Mouse (Mus musculus): ENCODE results near the gene Calr. TPM values are rescaled to one million over a fixed set of nuclear protein-coding genes. Genes with fewer than 3 reads are reported as not detected.

Gene Calr
- polyA plus RNA-seq, 1 experiment from 2014 or later = 681 TPM

DNA sequence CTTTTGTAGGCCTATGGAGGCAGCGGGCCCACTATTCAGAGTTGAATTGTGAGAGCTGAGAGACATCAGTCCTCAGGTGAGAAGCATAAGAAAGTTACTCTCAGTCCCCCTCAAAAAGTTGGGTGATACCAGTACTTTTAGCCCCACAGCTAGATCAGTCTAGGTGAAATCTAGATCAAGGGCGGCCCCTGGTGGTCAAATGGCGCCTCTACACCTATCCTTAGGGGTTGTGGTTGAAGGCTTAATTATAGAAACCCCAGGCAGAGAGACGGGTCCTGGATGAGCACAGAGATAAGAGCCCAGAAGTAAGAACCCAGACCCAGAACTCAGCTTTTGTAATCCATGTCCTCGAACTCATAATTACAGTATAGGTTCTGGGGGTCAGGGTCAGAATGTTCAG is 33.7 kb downstream of the Calr start:
- H3K27me3 ChIP-seq = peaks cover 76% of the 10 kb centered on the region
- no peak overlapping the region for H3K4me3 ChIP-seq
- no peak overlapping the region for H3K27ac ChIP-seq (replicated peaks)
- H3K4me2 ChIP-seq (replicated peaks) = no peak overlapping the region
- H3K9me3 ChIP-seq = no peaks in the 10 kb centered on the region
- WGBS = 3% methylated on average over 5 of the region's 5 CpGs
- H3K36me3 ChIP-seq = no peaks in the 10 kb centered on the region
- no peak overlapping the region for H3K9ac ChIP-seq (replicated peaks)
- ATAC-seq (ENCODE audit: low FRiP score, low read depth) = no peak
- peaks cover 46% of the 10 kb centered on the region for H3K4me1 ChIP-seq

DNA sequence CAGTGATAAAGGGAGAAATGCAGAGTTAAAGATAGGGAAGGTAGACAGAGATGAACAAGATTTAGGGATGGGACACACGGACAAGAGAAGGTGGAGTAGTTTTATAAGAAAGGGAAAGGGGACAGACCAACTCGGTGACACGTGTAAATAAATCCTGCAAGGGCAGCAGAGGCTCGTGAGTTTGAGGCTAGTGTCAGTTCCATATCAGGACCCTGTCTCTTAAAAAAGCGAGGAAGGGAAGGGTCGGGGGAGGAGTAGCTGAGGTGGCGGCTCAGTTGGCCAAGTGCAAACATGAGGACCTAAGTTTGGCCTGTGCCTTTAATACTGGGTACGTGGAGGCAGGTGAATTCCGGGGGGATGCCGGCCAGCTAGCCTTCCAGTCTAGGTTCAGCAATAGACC is 35.4 kb downstream of the Calr start:
- no peaks in the 10 kb centered on the region for H3K36me3 ChIP-seq
- WGBS = 14% methylated on average over 10 of the region's 10 CpGs
- H3K9ac ChIP-seq (replicated peaks) = peak overlapping the region; percentile 39
- peaks cover 46% of the 10 kb centered on the region for H3K4me1 ChIP-seq
- no peaks in the 10 kb centered on the region for H3K9me3 ChIP-seq
- H3K4me3 ChIP-seq = peak overlapping the region; percentile 26
- H3K27me3 ChIP-seq = peaks cover 87% of the 10 kb centered on the region
- peak overlapping the region; percentile 51 for H3K4me2 ChIP-seq (replicated peaks)
- ATAC-seq (ENCODE audit: low FRiP score, low read depth) = peak; percentile 1; the same call in 1 of the 2 replicates
- H3K27ac ChIP-seq (replicated peaks) = peak overlapping the region; percentile 65

DNA sequence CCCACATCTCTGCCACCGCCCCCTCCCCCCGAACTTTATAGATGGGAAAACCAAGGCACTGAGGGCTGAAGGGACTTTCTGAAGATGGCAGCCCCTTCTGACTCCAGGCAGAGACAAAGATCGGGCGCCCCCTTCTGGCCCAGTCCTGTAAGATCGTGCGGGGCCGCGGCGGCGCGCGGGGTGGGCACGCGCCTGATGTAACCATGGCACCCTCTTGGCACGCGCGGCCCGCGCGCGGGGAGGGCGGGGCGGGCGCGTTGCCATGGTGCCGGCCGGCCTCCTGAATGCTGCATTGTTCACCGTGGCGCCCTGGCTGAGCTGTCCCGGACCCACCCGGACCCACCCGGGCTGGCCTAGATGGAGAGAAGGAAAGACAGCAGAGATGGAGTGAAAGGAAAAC is 35.8 kb downstream of the Calr start:
- Histone ChIP-seq H3K9ac (replicated peaks) (peak overlapping the region; percentile 39), H3K4me3 (peak overlapping the region; percentile 26), H3K36me3 (no peaks in the 10 kb centered on the region), H3K9me3 (no peaks in the 10 kb centered on the region), H3K4me1 (peaks cover 46% of the 10 kb centered on the region), H3K4me2 (replicated peaks) (peak overlapping the region; percentile 51), H3K27me3 (peaks cover 87% of the 10 kb centered on the region), H3K27ac (replicated peaks) (peak overlapping the region; percentile 65)
- ATAC-seq (ENCODE audit: low FRiP score, low read depth) = peak; percentile 87
- under 1% methylated on average over 27 of the region's 32 CpGs for WGBS

DNA sequence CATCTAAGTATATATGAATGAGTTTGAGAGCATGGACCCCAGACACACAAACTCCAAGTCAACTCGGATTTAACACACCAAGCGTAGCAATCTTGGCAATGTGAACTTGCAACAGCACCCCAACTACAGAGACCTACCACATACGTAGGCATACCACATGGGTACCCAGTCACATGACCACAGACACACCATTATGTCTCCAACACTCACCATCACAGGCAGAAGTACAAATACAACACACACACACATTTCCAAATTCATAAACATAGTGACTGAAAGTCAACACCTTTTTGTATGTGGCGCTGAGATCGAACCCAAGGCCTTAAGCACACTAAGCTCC is 36.8 kb downstream of the Calr start:
- Histone ChIP-seq H3K4me3 (no peak overlapping the region), H3K4me2 (replicated peaks) (no peak overlapping the region), H3K4me1 (peaks cover 41% of the 10 kb centered on the region), H3K27ac (replicated peaks) (no peak overlapping the region), H3K27me3 (peaks cover 91% of the 10 kb centered on the region), H3K9me3 (no peaks in the 10 kb centered on the region), H3K36me3 (no peaks in the 10 kb centered on the region), H3K9ac (replicated peaks) (no peak overlapping the region)
- 73% methylated on average over 5 of the region's 5 CpGs for WGBS
- no peak for ATAC-seq (ENCODE audit: low FRiP score, low read depth)

DNA sequence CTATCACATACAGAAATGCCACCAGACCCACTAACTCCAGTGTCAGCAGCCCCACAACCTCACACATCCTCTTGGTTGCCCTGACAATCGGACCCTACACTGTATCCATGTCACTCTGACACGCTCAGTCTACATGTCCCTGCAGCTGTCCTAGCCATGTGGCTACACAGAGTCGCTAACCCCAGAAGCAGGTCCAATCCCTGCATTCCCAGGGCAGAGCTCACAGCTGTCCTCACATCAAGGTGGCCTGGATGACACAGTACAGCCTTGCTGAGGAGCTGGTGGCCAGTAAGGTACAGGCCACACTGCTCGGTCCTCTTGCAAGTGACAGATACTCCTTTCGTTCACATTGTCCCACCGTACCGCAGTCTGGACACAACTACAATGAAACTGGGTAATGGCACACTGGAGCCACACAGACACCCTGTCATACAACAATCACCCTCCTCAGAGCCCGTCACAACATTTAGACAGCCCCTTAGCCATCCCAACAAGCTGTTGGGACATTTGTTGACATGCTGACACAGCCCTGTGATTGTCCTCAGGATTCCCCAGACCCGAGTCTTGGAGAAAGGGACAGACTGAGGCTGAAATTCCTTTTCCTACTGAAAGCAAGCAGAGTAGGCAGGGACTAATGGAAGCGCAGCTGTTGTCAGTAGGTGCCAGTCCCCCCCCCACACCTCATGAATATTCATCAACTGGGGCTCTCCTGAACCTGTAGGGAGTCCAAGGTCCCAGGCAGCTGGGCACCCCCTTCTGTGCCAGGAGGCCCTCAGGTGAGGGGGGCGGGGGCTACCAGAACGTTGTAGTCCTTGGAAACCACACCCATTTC is 37.4 kb downstream of the Calr start:
- no peak overlapping the region for H3K27ac ChIP-seq (replicated peaks)
- H3K9ac ChIP-seq (replicated peaks) = no peak overlapping the region; the same call in 1 of the 2 replicates
- H3K9me3 ChIP-seq = no peaks in the 10 kb centered on the region
- H3K36me3 ChIP-seq = no peaks in the 10 kb centered on the region
- H3K4me2 ChIP-seq (replicated peaks) = no peak overlapping the region
- WGBS = 55% methylated on average over 12 of the region's 12 CpGs
- H3K4me3 ChIP-seq = no peak overlapping the region
- H3K4me1 ChIP-seq = peaks cover 35% of the 10 kb centered on the region
- H3K27me3 ChIP-seq = peaks cover 91% of the 10 kb centered on the region
- ATAC-seq (ENCODE audit: low FRiP score, low read depth) = no peak

DNA sequence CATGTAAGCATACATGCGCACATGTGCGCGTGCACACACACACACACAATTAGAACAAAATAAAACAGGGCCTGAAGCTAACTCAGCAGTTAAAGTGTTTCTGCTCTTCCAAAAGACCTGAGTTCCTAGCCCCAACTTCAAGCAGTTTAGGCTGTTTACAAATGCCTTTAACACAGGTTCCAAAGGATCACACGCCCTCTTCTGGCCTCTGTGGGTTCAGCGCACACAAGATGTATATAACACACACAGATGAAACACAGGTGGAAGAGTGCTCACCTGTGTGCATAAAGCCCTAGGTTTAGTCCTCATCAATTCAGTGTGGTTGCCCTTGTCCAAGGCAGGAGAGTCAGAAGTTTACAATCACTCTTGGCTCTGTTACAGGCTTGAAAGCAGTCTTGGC is 40.7 kb downstream of the Calr start:
- peaks cover 95% of the 10 kb centered on the region for H3K27me3 ChIP-seq
- no peak overlapping the region for H3K4me3 ChIP-seq
- ATAC-seq (ENCODE audit: low FRiP score, low read depth) = no peak
- H3K27ac ChIP-seq (replicated peaks) = no peak overlapping the region
- peaks cover 18% of the 10 kb centered on the region for H3K4me1 ChIP-seq
- H3K9ac ChIP-seq (replicated peaks) = no peak overlapping the region
- H3K4me2 ChIP-seq (replicated peaks) = no peak overlapping the region
- 94% methylated on average over 5 of the region's 5 CpGs for WGBS
- H3K36me3 ChIP-seq = no peaks in the 10 kb centered on the region
- no peaks in the 10 kb centered on the region for H3K9me3 ChIP-seq

DNA sequence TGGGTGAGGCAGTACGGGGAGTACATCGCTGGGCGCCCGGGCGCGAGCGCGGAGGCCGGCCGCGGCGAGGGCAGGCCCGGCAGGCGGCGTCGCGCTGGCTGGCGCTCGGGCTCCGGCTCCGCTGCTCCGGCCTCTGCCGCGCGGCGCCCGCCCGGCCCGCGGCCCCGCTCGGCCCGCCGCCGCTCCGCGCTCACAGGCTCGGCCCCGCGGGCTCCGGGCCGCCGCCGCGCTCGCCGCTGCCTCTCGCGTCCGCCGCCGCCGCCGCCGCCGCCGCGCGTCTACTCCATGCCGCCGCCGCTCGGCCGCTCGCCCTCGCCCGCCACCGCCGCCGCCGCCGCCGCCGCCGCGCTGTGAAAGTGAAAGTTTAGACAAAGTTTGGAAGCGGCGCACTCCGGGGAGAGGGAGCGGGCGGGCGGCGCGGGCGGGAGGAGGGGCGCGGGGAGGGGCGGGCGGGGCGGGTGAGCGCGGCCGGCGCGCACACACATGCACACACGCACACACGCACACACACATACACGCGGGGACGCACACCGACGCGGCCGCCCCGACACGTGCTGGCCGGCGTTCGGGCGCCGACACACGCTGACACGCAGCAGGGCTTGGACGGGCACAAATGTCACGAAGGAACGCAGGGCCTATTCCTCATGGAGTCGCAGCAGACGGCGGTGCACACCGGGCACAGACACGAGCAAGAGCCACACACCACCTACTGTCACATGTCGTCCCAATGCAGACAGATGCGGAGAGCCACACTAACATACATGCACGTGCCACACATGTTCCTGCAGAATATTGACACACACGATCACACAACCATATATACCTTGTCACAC is 46.5 kb downstream of the Calr start, which contains the start of gene Nfix:
TSS of gene Nfix (minus strand) at position 346 of the 833 bp plus-strand sequence.
- Histone ChIP-seq H3K4me2 (replicated peaks) (peak within 1 kb of the TSS; percentile 66), H3K4me3 (peak within 1 kb of the TSS; percentile 61), H3K36me3 (no peaks in the 10 kb centered on the region), H3K9me3 (no peaks in the 10 kb centered on the region), H3K9ac (replicated peaks) (peak within 1 kb of the TSS; percentile 82), H3K27me3 (peaks cover 98% of the 10 kb centered on the region), H3K27ac (replicated peaks) (0 out of 2 replicates have a peak within 1 kb of the TSS, but pooled peaks have one; percentile 10), H3K4me1 (peaks cover 26% of the 10 kb centered on the region)
- peak; percentile 42; the same call in 1 of the 2 replicates for ATAC-seq (ENCODE audit: low FRiP score, low read depth)
- 2% methylated on average over 39 of the region's 125 CpGs for WGBS

DNA sequence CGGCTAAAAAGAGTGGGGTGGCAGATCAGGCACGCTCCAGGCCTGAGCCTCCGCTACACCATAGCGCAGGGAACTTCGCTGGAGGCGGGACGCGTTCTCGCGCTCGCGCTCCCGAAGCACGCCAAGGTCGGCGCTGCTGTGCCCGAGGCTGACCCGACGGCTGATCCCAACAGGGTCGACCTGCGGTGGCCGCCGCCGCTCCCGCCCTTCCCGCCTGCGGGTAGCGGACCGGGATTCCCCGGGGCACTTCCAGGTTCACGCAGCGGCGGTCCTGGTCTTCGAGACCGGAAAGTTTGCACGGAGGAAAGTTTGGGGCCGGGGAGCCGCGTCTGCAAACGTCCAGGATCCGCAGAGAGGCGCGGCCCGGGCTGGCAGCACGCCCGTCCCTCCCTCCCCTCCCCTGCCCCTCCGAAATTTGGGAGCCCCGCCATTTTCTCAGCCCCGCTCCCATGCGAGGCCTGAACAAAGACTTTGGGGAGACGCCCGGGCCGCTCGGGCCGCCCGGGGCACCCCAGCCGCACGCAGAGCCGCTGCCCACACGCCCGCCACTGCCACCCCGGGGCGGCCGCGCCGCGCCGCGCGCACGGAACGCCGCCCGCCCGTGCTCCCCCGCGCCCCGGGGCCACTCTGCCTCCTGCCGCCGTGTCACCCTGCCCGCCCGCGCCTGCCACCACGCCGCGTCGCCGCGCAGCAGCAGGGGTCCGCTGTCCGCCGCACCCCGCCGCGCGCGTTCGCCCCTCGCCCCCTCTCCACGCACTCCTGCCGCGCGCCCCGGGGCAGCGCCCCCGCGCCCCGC is 47.4 kb downstream of the Calr start:
- H3K4me2 ChIP-seq (replicated peaks) = peak overlapping the region; percentile 66
- peak overlapping the region; percentile 61 for H3K4me3 ChIP-seq
- peaks cover 98% of the 10 kb centered on the region for H3K27me3 ChIP-seq
- no peaks in the 10 kb centered on the region for H3K9me3 ChIP-seq
- WGBS = 1% methylated on average over 77 of the region's 108 CpGs
- peak overlapping the region; percentile 82 for H3K9ac ChIP-seq (replicated peaks)
- peak; percentile 38; the same call in 1 of the 2 replicates for ATAC-seq (ENCODE audit: low FRiP score, low read depth)
- H3K36me3 ChIP-seq = no peaks in the 10 kb centered on the region
- H3K27ac ChIP-seq (replicated peaks) = 0 out of 2 replicates have a peak overlapping the region, but pooled peaks have one; percentile 10
- peaks cover 31% of the 10 kb centered on the region for H3K4me1 ChIP-seq

DNA sequence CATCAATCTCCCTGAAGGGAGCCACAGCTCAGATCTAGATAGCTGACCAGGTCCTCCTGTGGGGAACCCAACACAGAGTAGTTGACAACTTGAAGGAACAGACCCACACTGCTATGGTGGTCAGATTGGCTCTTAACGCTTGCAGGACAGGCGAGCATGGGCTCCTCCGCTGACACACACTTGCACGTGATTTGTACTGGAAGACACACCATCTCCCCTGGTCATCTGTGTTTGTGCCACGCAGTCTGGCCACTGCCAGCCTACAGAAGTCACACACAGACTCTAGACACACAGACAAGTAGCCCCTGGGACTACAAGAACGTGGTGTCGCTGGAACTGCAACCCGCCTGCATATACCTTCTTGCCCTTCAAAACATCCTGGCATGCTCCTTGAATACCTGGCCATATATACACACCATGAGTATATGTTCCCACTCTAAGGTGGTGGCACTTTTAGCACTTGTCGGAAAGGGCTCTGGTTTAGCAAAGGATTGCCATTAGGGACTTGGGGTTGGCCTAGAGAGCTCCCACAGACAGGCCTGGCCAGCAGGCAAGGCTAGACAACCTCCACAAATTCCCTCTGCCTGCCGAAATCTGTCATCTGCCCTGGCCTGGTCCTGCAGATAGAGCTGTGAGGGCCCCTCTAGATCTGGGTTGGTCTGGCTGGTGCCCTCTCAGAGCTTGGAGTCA is 48.1 kb downstream of the Calr start:
- no peak for ATAC-seq (ENCODE audit: low FRiP score, low read depth)
- no peaks in the 10 kb centered on the region for H3K36me3 ChIP-seq
- H3K9me3 ChIP-seq = no peaks in the 10 kb centered on the region
- peaks cover 37% of the 10 kb centered on the region for H3K4me1 ChIP-seq
- 34% methylated on average over 10 of the region's 10 CpGs for WGBS
- peak overlapping the region; percentile 61 for H3K4me3 ChIP-seq
- no peak overlapping the region for H3K27ac ChIP-seq (replicated peaks)
- H3K9ac ChIP-seq (replicated peaks) = peak overlapping the region; percentile 82
- H3K27me3 ChIP-seq = peaks cover 98% of the 10 kb centered on the region
- peak overlapping the region; percentile 66 for H3K4me2 ChIP-seq (replicated peaks)

DNA sequence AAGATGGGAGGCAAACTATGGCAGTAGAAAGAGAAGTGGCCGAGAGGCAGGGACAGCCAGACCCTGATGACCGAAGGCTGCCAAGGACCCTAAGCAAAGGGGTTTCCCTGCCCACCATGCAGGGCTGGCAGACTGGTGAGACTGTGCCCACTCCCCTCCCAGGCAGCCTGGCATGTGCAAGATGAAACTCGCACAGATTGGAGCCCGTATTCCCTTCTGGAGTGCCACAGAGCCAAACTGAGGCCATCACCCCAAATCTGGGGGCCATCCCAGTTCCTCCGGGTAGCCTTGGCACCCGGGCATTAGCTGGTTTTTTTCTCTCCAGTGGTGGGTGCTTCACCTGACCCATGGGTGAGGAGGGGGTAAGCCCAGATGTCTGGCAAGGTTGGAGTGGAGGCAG is 48.8 kb downstream of the Calr start:
- Histone ChIP-seq H3K9ac (replicated peaks) (no peak overlapping the region), H3K27me3 (peaks cover 98% of the 10 kb centered on the region), H3K4me2 (replicated peaks) (peak overlapping the region; percentile 66; the same call in 1 of the 2 replicates), H3K4me3 (peak overlapping the region; percentile 61; the same call in 1 of the 2 replicates), H3K9me3 (no peaks in the 10 kb centered on the region), H3K36me3 (no peaks in the 10 kb centered on the region), H3K27ac (replicated peaks) (no peak overlapping the region), H3K4me1 (peaks cover 37% of the 10 kb centered on the region)
- WGBS = 78% methylated on average over 6 of the region's 6 CpGs
- no peak for ATAC-seq (ENCODE audit: low FRiP score, low read depth)

DNA sequence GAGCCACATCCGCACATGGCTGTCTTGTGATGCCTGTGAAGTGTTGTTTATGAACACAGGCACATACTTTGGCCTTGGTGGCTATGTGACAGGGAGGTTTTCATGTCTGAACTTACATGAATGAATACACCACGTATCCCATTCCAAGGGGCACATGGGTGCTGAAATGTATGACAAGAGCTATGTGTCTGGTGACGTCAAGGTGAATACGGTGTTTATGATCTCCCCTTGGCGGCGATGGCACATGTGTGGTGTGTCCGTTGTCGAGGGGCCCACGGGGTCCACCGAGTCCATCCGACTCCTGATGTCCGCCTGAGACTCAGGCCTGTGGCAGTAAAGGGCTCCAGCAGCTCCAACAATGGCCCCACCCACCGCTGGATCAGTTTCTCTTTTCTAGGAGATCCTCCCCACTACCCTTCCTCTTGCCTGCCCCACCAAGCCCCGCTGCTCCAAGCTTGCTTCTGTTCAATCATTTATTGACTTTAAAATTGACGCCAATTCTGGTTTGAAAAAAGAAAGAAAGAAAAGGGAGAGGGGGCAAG is 49.4 kb downstream of the Calr start:
- Histone ChIP-seq H3K27ac (replicated peaks) (no peak overlapping the region), H3K9me3 (no peaks in the 10 kb centered on the region), H3K4me1 (peaks cover 37% of the 10 kb centered on the region), H3K4me3 (no peak overlapping the region), H3K27me3 (peaks cover 98% of the 10 kb centered on the region), H3K9ac (replicated peaks) (no peak overlapping the region), H3K36me3 (no peaks in the 10 kb centered on the region), H3K4me2 (replicated peaks) (no peak overlapping the region)
- no peak for ATAC-seq (ENCODE audit: low FRiP score, low read depth)
- WGBS = 76% methylated on average over 15 of the region's 15 CpGs

All from midbrain, embryonic 12.5 days (tissue).